Mouse (Mus musculus): Measurements from ENCODE around the gene Utp4. TPM values are rescaled to one million over a fixed set of nuclear protein-coding genes. Genes with fewer than 3 reads are reported as not detected.

Gene Utp4
- total and polyA plus RNA-seq, 3 experiments: 80.6 to 202 (median 156) TPM

GRCm38 (mm10) chr8:106943874-106944418 lies 50.5 kb downstream of the Utp4 start:
- Histone ChIP-seq H3K27ac (ENCODE audit: insufficient read depth, low read depth) (no peak overlapping the region), H3K9ac (ENCODE audit: insufficient read depth, low read depth) (no peak overlapping the region), H3K9me3 (replicated peaks; ENCODE audit: low read length) (no peaks in the 10 kb centered on the region), H3K79me2 (replicated peaks; ENCODE audit: control insufficient read depth, extremely low read depth, insufficient read depth, poor library complexity, severe bottlenecking) (no peaks in the 10 kb centered on the region), H3K27me3 (replicated peaks) (no peaks in the 10 kb centered on the region), H3K4me1 (ENCODE audit: control insufficient read depth in 1 of 2, insufficient read depth in 2 of 2) (peaks cover 0 to 6% of the 10 kb centered on the region in 2 experiments; a peak in 1 of 4 replicates), H3K4me3 (replicated peaks in 1 of 3; ENCODE audit: low read depth in 2 of 3, low read length in 2 of 3, poor library complexity in 1 of 3) (no peak overlapping the region), H3K4me2 (ENCODE audit: insufficient read depth, low read depth, poor library complexity, severe bottlenecking) (no peak overlapping the region), H3K36me3 (replicated peaks in 1 of 2; ENCODE audit: control insufficient read depth in 1 of 2, insufficient read depth in 1 of 2, low read length in 1 of 2) (peaks cover 0 to 2% of the 10 kb centered on the region in 2 experiments)
- TF ChIP-seq NRF1 (IDR thresholded peaks at IDR 0.05; ENCODE audit: low read depth, low read length): no peak
- no peak for TF ChIP-seq USF1 (IDR thresholded peaks at IDR 0.05; ENCODE audit: low read depth, low read length)
- TF ChIP-seq ETS1 (conservative IDR thresholded peaks at IDR 0.05; ENCODE audit: low read depth, low read length): no peak
- no peak for TF ChIP-seq SMC3 (IDR thresholded peaks at IDR 0.05; ENCODE audit: low read depth, low read length)
- TF ChIP-seq CTCF (conservative IDR thresholded peaks at IDR 0.05 in 1 of 2, IDR thresholded peaks at IDR 0.05 in 1 of 2; ENCODE audit: low read depth in 2 of 2, low read length in 2 of 2): no peak
- no peak for TF ChIP-seq TBP (conservative IDR thresholded peaks at IDR 0.05; ENCODE audit: low read depth, low read length)
- no peak for TF ChIP-seq RCOR1 (conservative IDR thresholded peaks at IDR 0.05; ENCODE audit: low read depth, low read length)
- TF ChIP-seq ZMIZ1 (IDR thresholded peaks at IDR 0.05; ENCODE audit: low read depth, low read length): no peak
- TF ChIP-seq ZKSCAN1 (IDR thresholded peaks at IDR 0.05; ENCODE audit: borderline replicate concordance, low read depth, low read length): no peak
- no peak for TF ChIP-seq POLR2AphosphoS2 (IDR thresholded peaks at IDR 0.05; ENCODE audit: low read depth, low read length)
- TF ChIP-seq RAD21 (IDR thresholded peaks at IDR 0.05; ENCODE audit: low read depth, low read length): no peak
- dilution Hi-C loops (cut with MboI; ENCODE audit: extremely low pct_ligation_motif_present, extremely low pct_unique_long_range_greater_than_20kb, low sequenced_read_pairs): no loop called here
- in situ Hi-C loops (cut with MboI; ENCODE audit: low pct_ligation_motif_present, low pct_unique_long_range_greater_than_20kb, low sequenced_read_pairs): no loop called here
- no peak for DNase-seq (ENCODE audit: extremely low read depth)

- peaks cover 0 to 2% of the 10 kb centered on the region in 2 experiments for H3K36me3 ChIP-seq (replicated peaks in 1 of 2; ENCODE audit: control insufficient read depth in 1 of 2, insufficient read depth in 1 of 2, low read length in 1 of 2)
- no peak overlapping the region for H3K4me2 ChIP-seq (ENCODE audit: insufficient read depth, low read depth, poor library complexity, severe bottlenecking)
- H3K9me3 ChIP-seq (replicated peaks; ENCODE audit: low read length): no peaks in the 10 kb centered on the region
- no peaks in the 10 kb centered on the region for H3K79me2 ChIP-seq (replicated peaks; ENCODE audit: control insufficient read depth, extremely low read depth, insufficient read depth, poor library complexity, severe bottlenecking)
- in situ Hi-C loops (cut with MboI; ENCODE audit: low pct_ligation_motif_present, low pct_unique_long_range_greater_than_20kb, low sequenced_read_pairs): no loop called here
- no peak for DNase-seq (ENCODE audit: extremely low read depth)
- TF ChIP-seq USF2 (conservative IDR thresholded peaks at IDR 0.05; ENCODE audit: low read depth, low read length) (no peak), ZMIZ1 (IDR thresholded peaks at IDR 0.05; ENCODE audit: low read depth, low read length) (no peak), JUN (IDR thresholded peaks at IDR 0.05; ENCODE audit: insufficient read depth, low read depth, low read length) (no peak), TBP (conservative IDR thresholded peaks at IDR 0.05; ENCODE audit: low read depth, low read length) (no peak), ZNF384 (IDR thresholded peaks at IDR 0.05; ENCODE audit: low read depth, low read length) (no peak), CHD2 (IDR thresholded peaks at IDR 0.05; ENCODE audit: low read length) (no peak), MXI1 (IDR thresholded peaks at IDR 0.05; ENCODE audit: low read depth, low read length) (no peak), SMC3 (IDR thresholded peaks at IDR 0.05; ENCODE audit: low read depth, low read length) (no peak), POLR2A (IDR thresholded peaks at IDR 0.05; ENCODE audit: low read depth, low read length) (no peak), ZKSCAN1 (IDR thresholded peaks at IDR 0.05; ENCODE audit: borderline replicate concordance, low read depth, low read length) (no peak), USF1 (IDR thresholded peaks at IDR 0.05; ENCODE audit: low read depth, low read length) (no peak), MYC (IDR thresholded peaks at IDR 0.05; ENCODE audit: low read depth, low read length) (no peak), GABPA (IDR thresholded peaks at IDR 0.05; ENCODE audit: insufficient replicate concordance, low read depth, low read length) (no peak), NELFE (IDR thresholded peaks at IDR 0.05; ENCODE audit: low read depth, low read length) (no peak), IRF4 (IDR thresholded peaks at IDR 0.05; ENCODE audit: low read depth, low read length) (no peak), MAFK (IDR thresholded peaks at IDR 0.05; ENCODE audit: insufficient replicate concordance, low read length) (no peak), CHD1 (IDR thresholded peaks at IDR 0.05; ENCODE audit: low read depth, low read length) (no peak), TCF12 (IDR thresholded peaks at IDR 0.05; ENCODE audit: low read depth, low read length) (no peak)
- peaks cover 0 to 8% of the 10 kb centered on the region in 2 experiments; a peak in 1 of 4 replicates for H3K4me1 ChIP-seq (ENCODE audit: control insufficient read depth in 1 of 2, insufficient read depth in 2 of 2)
- dilution Hi-C loops (cut with MboI; ENCODE audit: extremely low pct_ligation_motif_present, extremely low pct_unique_long_range_greater_than_20kb, low sequenced_read_pairs): no loop called here
- H3K27me3 ChIP-seq (replicated peaks): no peaks in the 10 kb centered on the region
- H3K27ac ChIP-seq (ENCODE audit: insufficient read depth, low read depth): no peak overlapping the region
- no peak overlapping the region for H3K9ac ChIP-seq (ENCODE audit: insufficient read depth, low read depth)
- no peak overlapping the region for H3K4me3 ChIP-seq (replicated peaks in 1 of 3; ENCODE audit: low read depth in 2 of 3, low read length in 2 of 3, poor library complexity in 1 of 3)
Measured at GRCm38 (mm10) chr8:106944756-106945155, 51.3 kb downstream of the Utp4 start.

Data from CH12.LX (cell line).